Mouse (Mus musculus) adrenal gland, adult 8-10 months (tissue): ENCODE results near the gene Kcnh1. TPM values are rescaled to one million over a fixed set of nuclear protein-coding genes. Genes with fewer than 3 reads are reported as not detected.

Experiments used
- DNase-seq: peaks from one replicate; pipeline ENCODE4 v3.0.0; 2022
- total RNA-seq, 4 experiments: library from RNA; stranded (reverse); gene quantifications; 2 replicates each; pipeline ENCODE4 v1.2.4; 2022

Gene Kcnh1
- total RNA-seq, 4 experiments from 2014 or later = 0.06 to 0.62 (median 0.28) TPM

DNA sequence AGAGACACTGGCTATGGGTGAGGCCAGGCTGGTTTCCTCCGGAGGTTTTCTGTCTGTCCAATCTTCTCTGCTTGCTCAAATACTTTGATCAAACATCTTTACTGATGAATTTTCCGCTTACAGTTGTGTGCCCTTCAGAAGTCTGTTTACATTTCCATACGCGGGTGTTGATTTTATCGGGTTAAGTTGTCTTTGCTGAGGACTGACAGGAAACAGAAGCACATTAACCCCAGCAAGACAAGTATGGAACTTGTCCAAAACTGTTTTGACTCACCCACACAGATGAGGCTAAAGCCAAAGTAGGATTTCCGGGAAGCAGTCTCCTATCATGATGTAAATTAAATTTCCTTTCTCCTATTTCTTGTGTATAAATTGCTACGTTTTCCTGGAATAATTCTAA, 286.1 kb downstream of the Kcnh1 start:
- DNase-seq = no peak

DNA sequence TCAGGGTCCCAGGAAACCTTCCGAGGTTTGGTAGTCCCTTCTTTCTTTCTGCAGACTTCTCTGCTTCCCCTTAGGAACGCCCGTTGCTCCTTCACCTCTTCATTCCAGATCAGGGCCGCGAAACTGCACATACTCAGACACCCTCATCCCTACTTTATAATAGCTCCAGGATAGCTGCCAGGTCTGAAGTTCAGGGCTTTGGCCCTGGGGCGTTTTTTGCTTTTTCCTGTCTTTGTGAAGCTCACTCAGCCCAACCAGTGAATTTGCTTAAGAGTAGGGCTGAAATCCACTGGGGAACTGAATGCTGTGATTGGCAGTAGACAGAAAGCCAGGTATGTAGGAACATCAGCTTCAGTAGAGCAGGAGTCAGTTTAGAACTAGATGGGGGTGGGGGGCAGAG, 287.0 kb downstream of the Kcnh1 start:
- DNase-seq = no peak

DNA sequence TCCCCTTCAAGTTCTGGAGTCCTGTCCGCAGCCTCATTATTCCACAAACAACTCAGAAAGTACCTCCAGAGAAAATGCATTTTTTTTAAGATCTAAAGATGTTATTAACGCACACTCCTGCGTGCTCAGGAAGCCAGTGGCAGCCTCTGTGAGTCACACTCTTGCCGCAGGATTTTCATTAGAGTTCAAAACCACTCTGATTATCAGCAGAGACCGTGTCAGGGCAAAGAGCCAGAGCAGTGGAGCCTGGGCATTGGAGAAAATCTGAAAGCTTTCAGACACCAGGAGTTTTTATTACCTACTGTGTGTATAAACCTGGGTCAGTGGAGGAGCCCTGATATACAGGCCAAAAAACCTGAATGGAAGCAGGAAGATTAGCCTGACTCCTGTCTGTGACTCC, 287.6 kb downstream of the Kcnh1 start:
- no peak for DNase-seq

GRCm38 (mm10) chr1:192480072-192480784, 289.7 kb downstream of the Kcnh1 start:
- DNase-seq = no peak

- DNase-seq = no peak
Observed at GRCm38 (mm10) chr1:192481446-192481845, 290.9 kb downstream of the Kcnh1 start.

DNA sequence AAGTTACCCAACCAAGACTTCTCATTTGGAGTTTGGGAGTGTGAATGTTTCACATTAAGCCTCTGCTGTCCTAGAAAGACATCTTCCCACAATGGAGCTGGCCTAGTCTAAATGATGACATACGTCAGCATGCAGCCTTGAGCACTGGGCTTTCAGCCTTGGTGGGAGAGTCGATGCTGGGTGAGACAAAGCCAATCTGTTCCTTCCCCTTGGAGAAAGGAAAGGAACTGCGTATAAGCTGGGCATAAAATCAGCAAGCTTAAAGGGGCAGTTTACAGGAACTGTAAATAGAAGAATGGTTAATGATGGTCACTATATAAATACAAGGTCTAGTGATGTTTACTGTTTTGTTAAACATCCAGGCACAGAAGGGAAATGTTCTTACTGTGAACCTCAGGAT, 294.5 kb downstream of the Kcnh1 start:
- DNase-seq = no peak

- no peak for DNase-seq
Observed at GRCm38 (mm10) chr1:192487571-192487970, 297.0 kb downstream of the Kcnh1 start.

DNA sequence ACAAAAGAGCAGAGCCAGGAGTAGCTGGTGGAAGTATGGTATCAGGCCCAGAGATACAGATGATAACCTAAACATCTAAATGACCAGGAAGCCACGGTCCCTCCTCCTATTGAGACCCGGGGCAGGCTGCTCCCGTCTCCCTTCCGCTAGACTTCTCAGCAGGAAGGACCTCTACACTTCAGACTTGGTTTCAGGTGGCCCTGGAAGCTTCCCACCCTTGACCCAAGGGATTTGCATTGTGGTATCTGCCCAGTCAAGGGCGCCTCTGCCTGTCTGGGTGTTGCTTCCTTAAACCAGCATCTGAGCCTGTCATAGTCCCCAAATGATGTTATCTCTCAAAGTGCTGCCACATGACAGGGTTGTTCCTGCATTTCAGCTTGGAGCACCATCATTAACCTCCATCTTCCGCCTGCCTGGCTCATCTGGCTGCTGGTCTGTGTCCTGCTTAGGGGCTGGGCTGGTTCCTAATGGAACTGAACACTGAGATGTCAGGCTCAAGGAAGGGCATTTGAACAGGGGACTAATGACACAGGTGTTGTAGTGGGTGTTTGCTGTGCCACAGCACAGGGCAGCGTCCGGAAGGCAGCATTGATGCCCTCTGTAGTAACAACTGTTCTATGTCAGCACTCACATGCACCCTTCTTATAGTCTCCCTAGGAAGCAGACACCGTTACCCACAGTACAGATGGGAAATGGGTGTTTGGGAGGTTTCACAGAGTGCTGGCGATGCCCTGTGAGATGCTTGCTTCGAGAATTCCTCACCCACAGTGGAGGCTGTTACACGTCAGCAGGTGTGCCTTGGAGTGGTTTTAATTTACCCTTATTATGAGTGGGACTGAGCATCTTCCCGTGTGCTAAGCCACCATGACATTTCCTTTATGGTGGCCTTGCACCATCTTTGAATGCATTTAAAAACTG, 299.6 kb downstream of the Kcnh1 start:
- no peak for DNase-seq

- DNase-seq = no peak
Observed at GRCm38 (mm10) chr1:192497505-192497904, 306.9 kb downstream of the Kcnh1 start.

- DNase-seq = peak; percentile 17
Observed at GRCm38 (mm10) chr1:192502016-192502415, 311.4 kb downstream of the Kcnh1 start.

DNA sequence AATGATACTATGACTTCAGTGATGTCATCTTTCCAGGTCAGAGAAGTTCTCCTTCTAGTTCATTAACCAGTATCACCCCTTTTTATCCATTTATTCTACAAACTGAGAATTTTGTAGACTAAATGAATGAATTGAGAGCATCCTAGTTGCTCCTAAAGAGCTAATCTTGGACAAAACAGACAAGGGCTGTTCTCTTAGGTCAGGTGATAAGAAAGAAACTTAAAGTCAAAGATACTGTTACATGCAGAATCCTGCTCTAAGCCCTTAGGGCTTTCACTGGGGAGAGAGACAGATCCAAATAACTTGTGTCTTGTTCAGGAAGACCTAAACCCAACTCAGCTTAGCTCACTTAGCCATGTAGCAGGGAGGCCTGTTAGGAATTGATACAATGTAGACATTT, 312.3 kb downstream of the Kcnh1 start:
- no peak for DNase-seq

DNA sequence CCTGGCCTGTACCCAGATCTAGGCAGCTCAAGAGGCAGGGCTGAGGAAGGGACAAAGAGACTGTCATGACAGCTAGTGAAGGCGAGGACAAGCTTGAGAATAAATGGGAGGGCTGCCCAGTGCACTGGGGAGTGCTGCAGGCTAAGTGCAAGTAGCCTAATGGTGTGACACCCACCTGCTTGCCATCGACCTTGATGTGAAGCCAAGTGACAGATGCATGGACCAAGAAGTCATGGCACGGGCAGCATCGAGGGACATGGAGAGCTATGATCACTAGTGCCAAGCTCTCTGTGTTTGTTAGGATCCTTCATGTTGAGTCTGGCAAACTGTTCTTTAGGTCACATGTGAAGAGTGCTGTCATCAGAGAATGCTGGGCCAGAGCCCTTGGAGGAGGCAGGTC, 313.1 kb downstream of the Kcnh1 start:
- DNase-seq = no peak

DNA sequence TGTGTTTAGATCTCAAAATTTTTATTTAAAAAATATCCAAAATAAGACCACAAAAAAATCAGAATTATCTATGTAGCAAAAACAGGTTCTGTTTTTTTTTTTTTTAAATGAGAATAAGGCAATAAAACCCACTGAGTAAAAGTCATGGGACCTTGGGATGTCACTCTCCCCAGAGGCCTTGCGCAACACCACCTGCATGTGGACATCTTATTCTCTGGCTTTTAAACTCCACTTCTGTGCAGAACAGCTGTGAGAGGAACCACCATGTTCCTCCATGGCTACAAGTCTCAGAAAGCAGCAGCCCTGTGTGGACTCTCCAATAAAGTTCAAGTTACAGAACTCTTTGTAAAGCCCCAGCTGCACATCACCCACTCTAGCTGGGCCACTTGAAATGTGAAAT, 322.2 kb downstream of the Kcnh1 start:
- DNase-seq = no peak

- DNase-seq = no peak
Observed at GRCm38 (mm10) chr1:192515373-192515772, 324.8 kb downstream of the Kcnh1 start.

- no peak for DNase-seq
Observed at GRCm38 (mm10) chr1:192519713-192520112, 329.1 kb downstream of the Kcnh1 start.

DNA sequence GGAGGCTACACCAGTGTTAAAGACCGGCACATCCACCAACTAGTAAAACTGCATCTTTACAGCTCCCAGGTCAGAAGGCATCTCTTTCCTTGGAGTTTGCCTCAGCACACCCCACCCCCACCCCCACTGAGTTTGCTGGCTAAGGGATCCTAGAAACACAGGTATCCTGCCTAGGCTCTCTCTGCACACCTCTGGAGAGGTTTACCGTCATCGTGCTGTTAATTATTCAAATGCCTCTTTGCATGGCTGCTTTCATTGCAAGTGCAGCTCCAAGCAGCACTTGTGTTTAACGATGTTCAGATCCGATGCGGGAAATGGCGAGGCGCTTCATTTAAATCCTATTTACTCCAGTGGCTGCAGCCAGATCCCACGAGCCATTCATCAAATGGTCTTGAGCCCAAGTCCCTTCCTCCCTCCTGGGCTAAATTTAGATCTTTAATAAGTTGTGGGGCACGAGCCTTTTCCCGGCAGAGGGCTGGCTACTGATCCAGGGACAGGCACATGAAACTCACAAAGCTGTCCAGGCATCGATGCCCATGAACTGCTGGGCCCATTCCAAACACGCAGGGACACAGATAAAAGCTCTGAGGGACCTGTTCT, 330.4 kb downstream of the Kcnh1 start:
- DNase-seq = no peak

DNA sequence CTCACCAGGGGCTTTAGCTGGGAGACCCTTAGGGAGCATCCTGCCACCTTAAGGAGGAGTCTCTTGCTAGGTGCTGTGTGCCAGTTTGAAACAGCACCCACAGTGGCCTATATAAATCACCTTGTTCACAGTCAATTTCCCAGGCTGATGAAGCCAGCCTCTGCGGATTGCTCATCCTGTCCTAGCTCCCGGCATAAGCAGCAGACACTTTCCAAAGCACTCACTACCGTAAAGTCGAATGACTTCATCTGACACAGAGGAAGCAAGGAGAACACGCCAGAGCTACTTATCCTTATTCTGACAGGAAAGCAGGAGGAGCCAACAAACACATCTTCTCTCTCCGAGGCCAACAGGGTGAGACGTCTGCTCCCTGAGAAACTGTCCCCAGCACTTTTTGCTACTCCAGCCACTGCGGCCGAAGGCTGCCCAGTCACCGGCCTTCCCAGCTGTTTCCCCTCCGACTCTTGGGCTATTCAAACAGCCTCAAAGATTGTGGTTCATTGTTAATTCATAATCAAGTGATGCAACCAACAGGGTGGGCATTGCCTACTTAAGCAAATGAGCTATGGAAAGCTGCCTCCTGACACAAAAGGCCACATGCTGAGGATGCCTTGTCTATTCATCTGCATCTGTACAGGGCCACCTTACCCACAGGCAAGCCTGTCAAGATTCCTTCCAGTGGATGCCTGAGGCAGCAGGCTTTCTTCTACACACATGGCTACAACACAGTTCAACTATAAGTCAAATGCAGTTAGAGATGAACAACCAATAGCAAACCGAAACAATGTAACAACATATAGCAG, 332.0 kb downstream of the Kcnh1 start:
- no peak for DNase-seq

- DNase-seq = no peak
Observed at GRCm38 (mm10) chr1:192525711-192526350, 335.3 kb downstream of the Kcnh1 start.

GRCm38 (mm10) chr1:192531490-192532146, 341.0 kb downstream of the Kcnh1 start:
- DNase-seq = no peak

GRCm38 (mm10) chr1:192532212-192532611, 341.6 kb downstream of the Kcnh1 start:
- no peak for DNase-seq

- DNase-seq = no peak
Observed at GRCm38 (mm10) chr1:192533016-192533415, 342.4 kb downstream of the Kcnh1 start.
